Mouse (Mus musculus) adipocyte (in vitro differentiated cells): Measurements from ENCODE around the gene Krtap3-2.
A peak's percentile ranks its signal among the peaks of the same experiment; 100 is the strongest.
"Not testable (repeated sequence)": the region's sequence is repeated elsewhere in the genome, so short reads cannot be mapped to it uniquely, and the experiment has no call there.

Experiments used
- DNase-seq: peaks from one replicate; pipeline ENCODE4 v3.0.0-alpha.2; 2016; ENCODE audit warnings: low spot score

Gene Krtap3-2

DNA sequence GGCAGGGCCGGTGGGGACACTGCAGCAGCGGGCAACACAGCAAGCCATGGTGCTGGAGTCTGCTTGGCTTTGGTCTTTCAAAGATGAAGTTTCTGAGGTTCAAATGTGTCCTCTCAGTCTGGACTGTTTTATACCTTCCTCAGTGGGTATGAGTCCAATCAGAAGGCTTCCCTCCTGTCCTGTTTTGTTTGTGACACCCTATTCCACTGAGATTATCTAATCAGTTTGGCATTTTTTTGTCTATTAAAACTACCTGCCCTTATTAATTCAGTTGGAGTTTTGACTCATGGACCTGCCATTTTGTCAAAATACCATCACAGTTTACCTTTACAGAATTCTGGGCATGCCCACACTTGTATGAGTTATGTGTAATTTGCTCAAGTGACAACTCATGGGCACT, at the start of gene Krtap3-2:
Gene Krtap3-2, minus strand, starts transcription at position 101 of the 400 bp plus-strand sequence.
- DNase-seq: no peak

DNA sequence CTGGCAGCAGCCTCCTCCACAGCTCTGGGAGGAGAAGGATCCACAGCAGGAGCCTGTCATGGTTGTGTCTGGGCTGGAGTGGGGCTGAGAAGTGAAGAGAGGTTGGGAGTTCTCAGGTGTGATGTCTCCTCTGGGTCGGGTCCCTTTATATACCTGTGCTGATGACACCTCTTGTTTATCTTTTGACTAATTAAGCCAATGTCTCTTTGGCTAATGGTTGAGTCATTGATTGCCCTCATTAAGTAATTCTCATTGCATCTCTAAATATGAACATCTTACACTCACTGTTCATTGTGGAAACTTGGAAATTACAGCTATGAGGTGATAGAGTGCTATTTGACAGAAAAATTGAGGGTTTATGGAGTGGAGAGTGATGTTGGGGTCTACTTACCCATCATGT, 46.6 kb upstream of the Krtap3-2 start, which contains the start of gene Gm11938:
Gene Gm11938, minus strand, starts transcription at position 101 of the 400 bp plus-strand sequence.
- DNase-seq: not testable (repeated sequence)

DNA sequence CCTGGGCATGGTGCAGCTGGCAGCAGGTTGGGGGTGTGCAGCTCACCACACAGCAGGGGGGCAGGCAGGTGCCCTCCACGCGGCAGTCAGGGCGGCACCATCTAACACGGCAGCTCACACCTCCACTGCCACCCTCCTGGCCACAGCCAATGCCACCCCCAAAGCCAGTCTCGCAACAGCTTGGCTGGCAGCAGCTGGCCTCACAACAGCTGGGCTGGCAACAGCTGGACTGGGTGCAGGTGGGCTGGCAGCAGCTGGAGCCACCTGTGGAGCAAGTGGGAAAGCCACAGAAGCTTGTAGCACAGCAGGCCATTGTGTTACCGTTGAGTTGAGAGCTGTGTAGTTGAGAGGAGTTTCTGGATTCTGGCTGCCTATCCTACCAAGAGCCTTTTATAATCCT, 41.1 kb upstream of the Krtap3-2 start, which contains the start of gene Krtap9-3:
Gene Krtap9-3, minus strand, starts transcription at position 364 of the 400 bp plus-strand sequence.
- not testable (repeated sequence) for DNase-seq

DNA sequence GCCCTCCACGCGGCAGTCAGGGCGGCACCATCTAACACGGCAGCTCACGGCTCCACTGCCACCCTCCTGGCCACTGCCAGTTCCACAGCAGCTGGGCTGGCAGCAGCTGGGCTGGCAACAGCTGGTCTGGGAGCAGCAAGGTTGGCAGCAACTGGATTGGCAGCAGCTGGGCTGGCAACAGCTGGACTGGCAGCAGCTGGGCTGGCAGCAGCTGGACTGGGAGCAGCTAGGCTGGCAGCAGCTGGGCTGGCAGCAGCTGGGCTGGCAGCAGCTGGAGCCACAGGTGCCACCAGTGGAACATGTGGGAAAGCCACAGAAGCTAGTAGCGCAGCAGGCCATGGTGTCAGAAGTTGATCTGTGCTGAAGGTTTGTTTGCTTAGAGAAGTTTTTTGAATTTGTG, 34.3 kb upstream of the Krtap3-2 start, which contains the start of gene Krtap1-3:
Gene Krtap1-3, minus strand, starts transcription at position 359 of the 400 bp plus-strand sequence.
- DNase-seq: peak; percentile 10

DNA sequence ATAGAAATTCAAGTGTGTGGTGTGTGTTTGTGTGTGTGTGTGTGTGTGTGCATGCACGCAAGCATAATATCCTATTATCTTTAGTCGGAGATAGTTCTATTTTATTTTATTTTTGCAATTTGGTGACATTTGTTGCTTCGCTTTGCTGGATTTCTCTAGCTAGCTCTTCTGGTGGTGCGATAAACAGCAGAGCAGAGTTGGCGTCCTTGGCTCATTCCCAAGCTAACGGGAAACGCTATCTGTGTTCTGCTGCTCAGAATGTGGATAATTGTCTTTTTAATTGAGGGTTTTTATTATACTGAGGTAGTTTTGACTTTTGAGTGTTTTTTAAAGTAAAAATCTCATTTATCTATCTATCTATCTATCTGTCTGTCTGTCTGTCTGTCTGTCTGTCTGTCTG, 28.4 kb upstream of the Krtap3-2 start:
- DNase-seq: no peak

DNA sequence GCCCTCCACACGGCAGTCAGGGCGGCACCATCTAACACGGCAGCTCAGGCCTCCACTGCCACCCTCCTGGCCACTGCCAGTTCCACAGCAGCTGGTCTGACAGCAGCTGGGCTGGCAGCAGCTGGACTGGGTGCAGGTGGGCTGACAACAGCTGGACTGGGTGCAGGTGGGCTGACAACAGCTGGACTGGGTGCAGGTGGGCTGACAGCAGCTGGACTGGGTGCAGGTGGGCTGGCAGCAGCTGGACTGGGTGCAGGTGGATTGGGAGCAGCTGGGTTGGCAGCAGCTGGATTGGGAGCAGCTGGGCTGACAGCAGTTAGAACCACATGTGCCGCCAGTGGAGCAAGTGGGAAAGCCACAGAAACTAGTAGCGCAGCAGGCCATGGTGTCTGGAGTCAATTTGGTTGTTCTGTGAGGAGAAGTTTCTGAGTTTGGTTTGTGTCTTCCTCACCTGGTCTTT, 26.6 kb upstream of the Krtap3-2 start, which contains the start of gene Krtap1-4:
Gene Krtap1-4, minus strand, starts transcription at position 410 of the 460 bp plus-strand sequence.
- no peak for DNase-seq

DNA sequence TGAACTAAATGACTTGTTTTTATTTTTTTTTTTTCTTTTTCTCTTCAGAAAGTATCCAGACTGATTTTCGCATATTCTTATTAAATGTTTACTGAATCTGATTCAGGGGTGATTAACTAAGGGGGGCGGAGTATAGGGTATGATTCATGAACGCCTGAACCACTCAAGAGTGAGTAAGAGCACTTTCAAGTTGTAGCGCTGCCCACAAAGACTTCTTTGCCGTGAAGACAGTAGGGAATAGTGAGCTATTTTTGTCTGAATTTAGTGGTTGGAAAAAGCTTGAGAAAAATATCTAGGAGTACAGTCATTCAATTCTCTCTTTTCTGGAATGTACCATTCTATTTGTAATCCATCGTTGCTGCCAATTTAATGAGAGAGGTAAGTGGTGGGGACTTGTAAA, 24.9 kb upstream of the Krtap3-2 start:
- DNase-seq: no peak

DNA sequence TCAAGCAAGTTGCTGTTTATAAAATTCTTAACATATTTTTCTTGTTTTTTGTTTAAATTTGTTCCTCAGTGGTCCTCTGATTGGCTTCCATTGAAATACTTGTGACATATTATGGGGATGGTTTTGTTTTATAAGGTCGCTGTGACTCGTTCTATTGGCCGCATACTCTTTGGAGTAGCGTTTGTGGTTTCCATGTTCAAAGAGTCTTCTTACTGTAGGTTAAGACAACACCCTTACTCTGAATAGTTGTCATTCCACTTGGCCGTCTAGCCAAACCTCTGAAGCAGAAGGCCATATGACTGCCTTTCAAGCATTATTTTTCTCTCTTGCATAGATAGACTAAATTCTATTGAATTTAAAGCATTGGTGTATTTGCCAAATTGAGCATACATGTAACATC, 24.4 kb upstream of the Krtap3-2 start:
- no peak for DNase-seq

DNA sequence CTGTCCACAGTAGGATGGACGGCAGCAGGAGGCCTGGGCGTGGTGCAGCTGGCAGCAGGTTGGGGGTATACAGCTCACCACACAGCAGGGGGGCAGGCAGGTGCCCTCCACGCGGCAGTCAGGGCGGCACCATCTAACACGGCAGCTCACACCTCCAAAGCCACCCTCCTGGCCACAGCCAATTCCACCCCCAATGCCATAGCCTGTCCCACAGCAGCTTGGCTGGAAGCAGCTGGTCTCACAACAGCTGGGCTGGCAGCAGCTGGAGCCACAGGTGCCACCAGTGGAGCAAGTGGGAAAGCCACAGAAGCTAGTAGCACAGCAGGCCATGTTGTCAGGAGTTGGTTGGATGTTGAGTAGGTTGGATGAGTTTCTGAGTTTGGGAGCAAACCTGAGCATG, 24.0 kb upstream of the Krtap3-2 start, which contains the start of gene Krtap1-5:
Gene Krtap1-5, minus strand, starts transcription at position 381 of the 400 bp plus-strand sequence.
- no peak for DNase-seq

DNA sequence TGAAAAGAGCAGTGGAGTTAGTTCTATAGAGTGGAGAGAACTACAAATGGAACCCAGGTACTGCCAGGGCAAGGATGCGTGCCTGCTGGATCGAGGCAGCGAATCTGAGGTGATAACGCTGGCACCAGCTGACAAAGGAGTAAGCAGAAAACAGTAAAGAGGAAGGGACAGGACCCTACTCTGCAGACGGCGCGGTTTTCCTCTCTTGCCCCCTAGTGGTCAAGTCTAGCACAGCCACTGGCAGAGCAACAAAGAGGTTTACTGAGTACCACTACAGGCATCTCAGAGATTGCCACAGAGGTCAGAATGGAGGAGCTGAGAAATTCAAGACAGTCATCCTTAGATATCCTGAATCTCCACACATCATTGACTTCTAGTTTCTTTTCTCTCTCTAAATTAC, 17.5 kb upstream of the Krtap3-2 start:
- peak; percentile 40 for DNase-seq

DNA sequence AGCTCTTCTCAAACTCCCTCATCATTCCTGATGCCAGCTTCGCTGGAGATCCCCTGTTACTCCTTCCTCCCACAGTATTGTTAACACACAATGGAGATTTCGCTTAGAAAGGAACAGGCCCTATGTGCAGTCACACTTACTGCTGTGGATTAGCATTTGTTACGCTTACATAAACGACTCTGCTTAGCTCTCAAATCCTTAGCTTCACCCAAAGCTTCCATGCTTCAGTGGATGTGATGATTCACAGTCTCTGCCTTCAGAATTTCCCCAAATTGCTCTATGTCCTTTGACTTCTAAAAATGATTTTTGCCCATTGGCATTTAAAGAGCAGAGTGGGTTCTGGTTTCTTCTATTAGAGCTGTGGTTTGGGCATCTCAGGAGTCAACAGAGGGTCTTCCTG, 16.5 kb upstream of the Krtap3-2 start:
- DNase-seq: no peak

DNA sequence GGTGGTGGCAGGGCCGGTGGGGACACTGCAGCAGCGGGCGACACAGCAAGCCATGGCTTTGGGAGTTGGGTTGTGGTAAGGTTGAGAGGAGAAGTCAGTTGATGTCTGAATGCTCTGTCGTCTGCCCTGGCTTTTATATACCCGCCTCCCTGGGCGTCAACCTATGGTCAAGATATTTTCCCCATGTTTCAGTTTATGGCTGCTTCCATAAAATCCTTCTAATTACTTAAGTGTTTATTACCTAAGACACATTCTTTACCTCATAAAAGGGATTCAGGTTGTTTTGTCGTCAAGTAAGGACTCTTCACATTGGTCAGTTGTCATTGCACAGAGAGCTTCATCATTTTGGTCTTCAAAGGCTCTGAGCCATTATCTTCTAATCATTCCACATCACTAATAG, 9.9 kb upstream of the Krtap3-2 start, which contains the start of gene Krtap3-1:
Gene Krtap3-1, minus strand, starts transcription at position 101 of the 400 bp plus-strand sequence.
- no peak for DNase-seq

DNA sequence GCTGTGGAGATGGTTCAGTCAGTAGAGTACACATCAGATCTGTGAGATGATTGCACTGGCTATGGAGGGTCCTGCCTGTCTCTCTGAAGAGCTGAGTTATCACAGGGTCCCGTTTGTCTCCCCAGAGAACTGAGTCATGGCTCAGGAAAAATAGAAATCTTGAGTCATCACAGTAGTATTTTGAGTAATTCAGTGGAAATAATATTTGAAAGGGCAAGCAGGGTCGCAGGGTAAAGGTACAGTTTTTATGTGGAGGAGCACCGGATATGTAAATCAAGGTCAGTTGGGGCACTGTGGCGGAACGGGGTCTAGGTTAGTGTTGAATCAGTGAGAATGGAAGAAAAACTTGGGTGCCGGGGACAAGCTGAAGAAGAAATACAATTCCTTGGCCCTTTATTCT, 5.9 kb upstream of the Krtap3-2 start:
- DNase-seq: no peak

DNA sequence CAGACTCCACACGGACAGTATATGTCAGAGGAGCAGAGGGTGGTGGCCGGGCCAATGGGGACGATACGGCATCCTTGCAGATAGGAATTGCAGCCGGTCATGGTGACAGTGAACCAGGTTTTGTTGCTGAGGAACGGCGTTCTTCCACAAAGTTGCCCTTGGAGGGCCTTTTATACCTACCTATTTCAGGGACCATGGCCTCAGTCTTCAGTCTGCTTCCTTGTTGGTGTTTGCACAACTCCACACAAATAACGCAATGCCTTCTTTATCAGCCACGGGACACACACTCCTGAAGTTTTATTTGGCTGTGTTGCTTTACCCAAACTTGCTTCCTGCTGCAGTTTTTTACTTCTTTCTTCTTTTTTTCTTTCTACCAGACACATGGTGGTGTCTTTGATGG, 2.7 kb upstream of the Krtap3-2 start, which contains the start of gene Gm11939:
Gene Gm11939, minus strand, starts transcription at position 101 of the 400 bp plus-strand sequence.
- no peak for DNase-seq

DNA sequence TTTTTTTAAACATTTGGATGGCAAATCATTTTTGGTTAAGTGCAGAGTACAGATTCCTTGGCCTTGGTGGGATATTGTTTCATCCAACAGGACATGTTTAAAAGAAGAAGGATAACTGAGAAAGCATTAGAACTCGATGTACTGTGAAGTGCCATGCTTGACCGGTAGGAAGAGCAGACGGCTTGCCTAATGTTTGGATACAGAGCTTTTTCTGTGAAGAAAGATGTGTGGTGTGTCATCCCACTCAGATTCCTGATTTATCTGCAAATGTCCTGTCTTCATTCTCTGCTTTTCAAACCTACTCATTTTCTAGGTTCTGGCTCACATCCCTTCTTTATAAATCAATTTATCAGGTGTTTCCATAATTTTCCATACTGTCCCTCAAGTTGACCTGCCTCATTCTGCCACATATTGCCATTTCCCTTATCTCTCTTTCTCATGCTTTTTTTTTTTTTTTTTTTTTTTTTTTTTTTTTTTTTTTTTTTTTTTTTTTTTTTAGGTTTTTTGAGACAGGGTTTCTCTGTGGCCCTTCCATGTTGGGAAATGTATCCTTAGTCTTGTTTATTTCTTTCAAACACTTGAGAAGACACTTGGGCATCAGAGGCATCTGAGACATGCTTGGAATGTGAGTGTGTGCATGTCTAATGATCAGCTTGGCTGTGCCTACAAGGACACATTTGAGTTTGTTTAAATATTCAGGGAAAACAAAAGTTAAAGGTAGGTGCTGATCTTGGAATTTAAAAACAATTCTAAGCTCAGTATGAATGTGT, 1.5 kb upstream of the Krtap3-2 start:
- DNase-seq: no peak

DNA sequence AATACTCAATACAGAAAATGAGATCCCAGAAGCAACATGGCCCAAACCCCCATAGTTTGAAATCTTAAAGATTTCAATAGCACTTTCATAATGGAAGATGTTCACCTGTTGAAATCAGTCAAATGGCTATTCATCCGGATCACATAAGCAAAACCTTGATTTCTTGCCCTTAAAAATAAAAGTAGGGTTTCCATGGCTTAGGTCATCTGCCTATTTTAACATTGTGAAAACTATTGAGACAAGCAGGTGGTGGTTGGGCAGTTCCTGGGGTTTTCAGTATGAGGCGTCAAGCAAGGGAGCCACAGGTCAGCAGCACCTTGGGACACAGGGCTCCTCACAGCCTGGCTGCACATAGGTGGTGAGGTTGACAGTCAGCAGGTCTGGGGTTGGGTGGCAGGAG, 458 bp downstream of the Krtap3-2 start:
- no peak for DNase-seq

DNA sequence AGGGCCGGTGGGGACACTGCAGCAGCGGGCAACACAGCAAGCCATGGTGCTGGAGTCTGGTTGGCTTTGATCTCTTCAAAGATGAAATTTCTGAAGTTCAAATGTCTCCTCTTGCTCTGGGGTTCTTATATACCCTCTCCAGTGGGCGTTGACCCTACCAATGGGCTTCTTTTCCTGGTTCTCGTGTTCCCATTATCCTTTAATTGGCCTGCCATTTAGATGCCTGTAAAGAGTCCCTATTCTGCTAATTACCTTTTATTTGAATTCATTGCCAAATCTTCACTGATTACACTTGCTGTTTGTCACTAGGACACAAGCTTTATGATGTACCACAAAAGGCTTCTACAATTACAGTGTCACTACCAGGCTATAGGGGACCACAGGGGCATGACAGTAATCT, 5.9 kb downstream of the Krtap3-2 start, which contains the start of gene Krtap3-3:
Gene Krtap3-3, minus strand, starts transcription at position 101 of the 400 bp plus-strand sequence.
- no peak for DNase-seq

DNA sequence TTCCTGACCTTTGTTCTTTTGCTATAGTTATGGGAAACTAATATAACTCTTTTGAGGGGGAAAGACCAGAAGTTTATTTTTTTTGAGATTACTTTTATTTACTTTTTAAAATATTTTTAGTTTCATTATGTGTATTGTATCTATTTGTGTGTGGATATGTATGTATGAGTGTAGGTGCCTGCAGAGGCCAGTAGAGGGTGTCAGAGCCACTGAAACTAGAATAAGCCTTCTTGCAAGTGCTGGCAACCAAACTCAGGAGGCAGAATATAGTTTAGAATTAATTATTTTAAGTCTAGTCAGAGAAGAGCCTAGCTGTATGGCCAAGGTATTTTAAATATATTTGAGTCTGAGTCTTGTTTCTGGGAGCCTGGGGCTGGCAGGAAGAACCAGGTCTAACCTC, 8.8 kb downstream of the Krtap3-2 start:
- no peak for DNase-seq

DNA sequence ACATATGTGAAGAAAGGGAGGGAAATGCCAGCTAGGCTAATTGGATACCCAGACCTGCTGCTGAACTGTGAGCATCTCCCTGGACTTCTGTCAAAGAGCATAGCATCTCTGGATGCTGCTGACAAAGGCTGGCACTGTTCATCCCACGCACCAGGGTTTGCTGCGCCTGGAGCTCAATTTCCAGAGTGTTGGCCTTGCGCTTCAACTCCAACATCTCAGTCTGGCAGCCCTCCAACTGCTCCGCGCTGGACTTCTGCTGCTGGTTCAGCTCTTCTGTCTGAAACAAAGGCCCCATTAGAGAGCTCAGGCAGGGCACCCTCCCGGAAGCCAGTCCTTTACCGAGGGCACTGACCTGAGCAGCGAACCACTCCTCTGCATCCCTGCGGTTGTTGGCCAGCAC, 16.9 kb downstream of the Krtap3-2 start:
- DNase-seq: no peak

DNA sequence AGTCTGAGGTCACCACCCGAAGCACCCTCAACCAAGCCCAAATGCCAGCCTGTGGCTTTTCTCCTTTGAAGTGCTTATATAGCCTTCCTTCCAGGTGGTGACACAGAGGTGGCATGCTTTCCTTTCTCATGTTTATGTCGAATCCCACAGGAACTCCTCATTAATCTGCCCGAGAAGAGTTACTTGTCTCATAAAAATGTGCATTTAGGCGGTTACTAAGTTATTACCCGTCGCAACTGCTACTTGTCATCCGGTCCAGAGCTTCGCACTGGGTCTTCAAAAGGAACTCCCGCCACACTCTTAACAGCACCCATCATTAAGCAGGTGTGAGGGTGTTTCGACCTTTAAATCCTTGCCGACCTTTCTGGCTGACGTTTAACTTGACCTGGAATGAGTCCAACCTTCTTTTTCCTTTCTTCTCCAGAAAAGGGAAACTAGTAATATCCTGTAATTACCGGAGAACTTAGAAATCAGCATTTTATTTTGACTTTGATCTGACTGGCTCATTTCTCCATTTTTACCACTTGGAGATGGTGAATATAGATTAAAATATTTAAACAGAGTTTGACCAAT, 35.3 kb downstream of the Krtap3-2 start, which contains the start of gene Krt39:
Gene Krt39, minus strand, starts transcription at position 51 of the 573 bp plus-strand sequence.
- DNase-seq: no peak

DNA sequence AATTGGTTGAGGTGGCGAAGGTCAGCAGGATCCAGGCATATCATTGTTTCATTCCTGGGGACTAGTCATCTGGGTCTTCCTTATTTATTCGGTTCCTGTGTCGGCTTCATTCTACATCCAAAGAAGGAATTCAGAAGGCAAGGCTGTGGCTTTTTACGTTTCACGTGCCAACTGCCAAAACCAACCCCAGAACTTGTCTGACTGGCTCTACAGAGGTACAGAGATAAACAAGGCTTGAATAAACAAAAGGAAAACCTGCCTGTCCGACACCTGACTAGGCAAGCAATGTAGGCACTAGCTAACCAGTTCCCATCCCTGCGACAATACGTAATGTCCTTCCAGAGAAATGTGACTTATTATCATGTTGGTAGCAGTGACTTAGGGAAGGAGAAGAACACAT, 42.6 kb downstream of the Krtap3-2 start:
- no peak for DNase-seq
